Mouse (Mus musculus): ENCODE measurements at regions not wholly inside any gene's neighbourhood (a gene's known extent, or its start where the extent isn't known, plus 50 kb on each side); places are given as distances from the start of the nearest gene placed in this dataset.

GRCm38 (mm10) chr11:10046593-10046992, 854.9 kb downstream of the Abca13 start:
- TF ChIP-seq CTCF (IDR thresholded peaks at IDR 0.05; ENCODE audit: borderline replicate concordance, extremely low read depth, insufficient read depth, insufficient read length) (no peak), POLR2A (IDR thresholded peaks at IDR 0.05; ENCODE audit: borderline replicate concordance, extremely low read depth, insufficient read depth, insufficient read length, poor library complexity, severe bottlenecking) (no peak)

Data from brain, embryonic 14.5 days (tissue).